Mouse (Mus musculus) gonadal fat pad, adult 2 months (tissue): ENCODE measurements at regions not wholly inside any gene's neighbourhood (a gene's known extent, or its start where the extent isn't known, plus 50 kb on each side); places are given as distances from the start of the nearest gene placed in this dataset.

Experiments
- DNase-seq: peaks from one replicate; pipeline ENCODE4 v3.0.0-alpha.2; 2012; ENCODE audit warnings: low read depth

DNA sequence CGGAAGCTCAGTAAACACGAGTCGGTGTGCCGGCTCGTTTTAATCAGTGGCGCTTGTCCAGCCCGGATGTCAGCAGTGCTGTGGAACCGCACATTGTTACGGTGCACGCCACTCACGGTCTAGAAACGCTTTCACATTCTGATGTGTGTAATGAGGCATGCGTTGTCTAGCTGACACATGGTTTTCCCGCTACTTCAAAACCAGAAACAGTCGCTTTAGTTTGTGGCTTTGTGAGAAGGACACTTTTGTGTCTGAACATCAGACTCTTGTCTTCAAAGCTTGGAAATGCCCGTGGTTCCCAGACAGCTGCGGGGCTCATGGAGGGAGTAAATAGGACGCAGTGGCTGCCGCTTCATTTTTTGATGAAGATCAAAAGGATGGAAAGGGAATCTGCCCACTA is 77.0 kb upstream of the Lgr5 start:
- no peak for DNase-seq

GRCm38 (mm10) chr10:115676661-115677060 is 89.1 kb upstream of the Lgr5 start:
- DNase-seq: no peak

DNA sequence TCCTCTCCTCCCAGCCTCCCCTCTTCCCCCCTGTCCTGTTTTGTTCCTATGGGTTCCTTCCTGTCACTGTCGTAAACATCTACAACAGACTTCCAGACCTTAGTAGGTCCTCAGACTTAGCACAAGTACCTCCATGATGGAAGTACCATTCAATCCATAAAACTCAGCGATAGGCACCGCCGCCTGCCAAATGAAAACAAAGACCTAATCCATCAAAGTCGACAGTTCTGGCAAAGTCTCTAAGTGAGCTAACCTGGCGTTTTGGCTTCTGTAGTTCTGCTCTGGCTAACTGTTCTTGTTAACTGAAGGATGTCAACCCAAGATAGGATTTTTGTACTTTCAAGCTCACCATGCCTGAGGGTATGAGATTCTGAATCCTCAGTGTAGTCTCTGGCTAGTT is 93.5 kb upstream of the Lgr5 start:
- peak; percentile 38 for DNase-seq

GRCm38 (mm10) chr10:115691939-115692338 is 104.4 kb upstream of the Lgr5 start:
- DNase-seq: no peak

GRCm38 (mm10) chr10:115693986-115694833 is 106.6 kb upstream of the Lgr5 start:
- DNase-seq: no peak

DNA sequence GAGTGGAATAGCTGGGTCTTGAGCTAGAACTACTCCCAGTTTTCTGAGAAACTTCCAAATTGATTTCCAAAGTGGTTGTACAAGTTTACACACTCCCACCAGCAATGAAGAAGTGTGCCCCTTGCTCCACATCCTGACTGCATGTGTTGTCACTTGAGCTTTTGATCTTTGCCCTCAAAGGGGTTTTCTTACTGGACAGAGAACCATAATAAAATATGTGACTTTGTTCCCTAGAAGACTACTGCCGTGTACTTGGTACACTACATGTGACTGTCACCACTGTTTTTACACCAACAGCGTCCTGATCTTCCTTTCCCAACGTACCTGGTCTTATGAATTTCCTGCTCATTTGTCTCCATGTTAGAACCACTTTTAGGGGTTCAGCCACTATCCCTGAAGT is 114.3 kb upstream of the Tspan8 start:
- no peak for DNase-seq

GRCm38 (mm10) chr10:115708623-115709022 is 108.0 kb upstream of the Tspan8 start:
- no peak for DNase-seq

GRCm38 (mm10) chr10:115713896-115714295 is 102.7 kb upstream of the Tspan8 start:
- no peak for DNase-seq

DNA sequence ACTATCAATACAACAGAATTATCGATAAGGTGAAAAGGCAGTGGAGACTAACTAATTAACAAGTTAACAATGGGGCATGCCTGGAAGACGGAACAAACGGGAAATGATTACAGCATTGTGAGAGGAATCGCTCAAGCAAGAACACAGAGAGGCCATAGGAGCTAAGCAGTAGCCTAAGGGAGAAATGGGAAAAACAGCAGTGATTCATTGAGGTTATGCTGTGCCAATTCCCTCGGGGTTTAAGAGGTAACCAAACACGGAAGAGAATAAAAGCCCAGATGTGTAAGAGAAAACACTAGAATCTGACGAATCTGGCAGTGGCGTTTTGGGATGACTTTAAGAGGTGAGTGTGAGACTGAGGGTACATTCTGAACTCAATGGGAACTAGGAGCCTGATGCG is 100.5 kb upstream of the Tspan8 start:
- no peak for DNase-seq

DNA sequence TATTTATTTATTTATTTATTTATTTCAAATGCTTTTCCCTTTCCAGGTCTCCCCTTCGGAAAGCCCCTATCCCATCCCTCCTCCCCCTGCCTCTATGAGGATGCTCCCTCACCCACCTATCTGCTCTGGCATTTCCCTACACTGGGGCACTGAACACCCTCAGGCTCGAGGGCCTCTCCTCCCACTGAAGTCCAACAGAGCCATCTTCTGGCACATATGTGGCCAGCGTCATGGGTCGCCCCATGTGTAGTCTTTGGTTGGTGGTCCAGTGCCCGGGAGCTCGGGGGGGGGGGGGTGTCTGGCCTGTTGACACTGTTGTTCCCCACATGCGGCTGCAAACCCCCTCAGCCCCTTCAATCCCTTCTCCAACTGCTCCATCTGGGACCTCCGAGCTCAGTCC is 99.6 kb upstream of the Tspan8 start:
- no peak for DNase-seq

GRCm38 (mm10) chr10:115722589-115722988 is 94.0 kb upstream of the Tspan8 start:
- no peak for DNase-seq

DNA sequence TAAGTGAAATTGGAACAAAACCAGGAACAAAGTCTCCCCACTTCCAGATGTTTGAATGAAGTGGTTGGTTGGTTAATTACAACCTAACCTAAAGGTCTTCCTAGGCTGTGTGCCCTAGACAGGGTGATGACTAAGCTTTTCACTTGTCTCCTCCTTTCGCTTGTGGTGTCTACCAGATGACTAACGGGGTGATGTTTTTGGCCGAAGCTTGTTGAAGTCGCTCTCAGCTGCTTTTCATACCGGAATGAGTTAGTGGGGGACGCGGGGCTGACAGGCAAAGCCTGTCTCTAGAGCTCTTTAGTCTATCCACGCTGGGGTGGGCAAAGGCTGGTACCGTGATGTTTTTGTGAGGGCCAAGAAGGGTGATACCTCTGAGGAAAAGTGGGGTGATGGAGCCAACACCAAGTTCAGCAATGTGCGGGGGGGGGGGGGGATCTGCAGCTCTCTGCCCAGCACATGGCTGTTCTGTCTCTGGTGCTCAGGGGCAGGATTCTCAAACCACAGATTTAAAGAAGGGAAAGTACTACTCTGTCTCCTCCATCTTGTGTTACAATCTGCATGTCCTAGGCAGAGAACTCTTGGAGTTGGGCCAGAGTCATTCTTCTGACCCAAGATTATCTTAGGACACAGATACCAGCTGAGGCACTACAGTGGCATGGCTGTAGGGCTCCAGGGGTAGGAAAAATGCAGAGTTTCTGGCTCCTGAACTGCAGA is 73.8 kb upstream of the Tspan8 start:
- no peak for DNase-seq

DNA sequence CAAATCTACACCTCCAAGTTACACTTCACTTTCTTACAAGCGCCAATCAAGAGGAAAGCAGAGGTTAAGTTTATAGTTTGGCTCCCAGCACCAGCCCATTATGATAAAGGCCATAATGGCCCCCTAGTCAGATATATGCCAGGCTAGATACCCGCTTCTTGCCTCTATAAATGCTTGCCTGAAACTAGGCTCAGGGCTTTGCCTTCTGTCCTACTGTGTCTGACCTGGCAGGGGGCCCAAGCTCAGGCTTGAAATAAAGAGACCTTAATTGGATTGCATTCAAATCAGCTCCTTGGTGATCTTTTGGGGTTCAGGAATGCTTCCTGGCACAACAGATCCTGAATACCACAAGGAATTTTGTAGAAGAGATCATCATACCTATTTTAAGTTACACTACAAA is 66.8 kb upstream of the Tspan8 start:
- no peak for DNase-seq

- DNase-seq: no peak
These were observed 66.4 kb upstream of the Tspan8 start for GRCm38 (mm10) chr10:115750250-115750649.

- DNase-seq: no peak
These were observed 58.0 kb upstream of the Tspan8 start for GRCm38 (mm10) chr10:115758667-115759066.
